Mouse (Mus musculus) cerebellum, adult 2 months (tissue): ENCODE results near the gene Gmeb1.

Source experiments
- CTCF ChIP-seq: fragments of 200-500 bp; IDR thresholded peaks from 2 replicates; pipeline ENCODE4 v1.5.1; 2011; ENCODE audit warnings: low read depth, mild to moderate bottlenecking, control low read depth, low read length, moderate library complexity, borderline replicate concordance; ENCODE audit not compliant: insufficient read depth
- POLR2A ChIP-seq: fragments of 200-500 bp; IDR thresholded peaks from 2 replicates; pipeline ENCODE4 v1.6.1; 2011; ENCODE audit warnings: low read length, control low read depth, borderline replicate concordance; ENCODE audit not compliant: insufficient read depth

DNA sequence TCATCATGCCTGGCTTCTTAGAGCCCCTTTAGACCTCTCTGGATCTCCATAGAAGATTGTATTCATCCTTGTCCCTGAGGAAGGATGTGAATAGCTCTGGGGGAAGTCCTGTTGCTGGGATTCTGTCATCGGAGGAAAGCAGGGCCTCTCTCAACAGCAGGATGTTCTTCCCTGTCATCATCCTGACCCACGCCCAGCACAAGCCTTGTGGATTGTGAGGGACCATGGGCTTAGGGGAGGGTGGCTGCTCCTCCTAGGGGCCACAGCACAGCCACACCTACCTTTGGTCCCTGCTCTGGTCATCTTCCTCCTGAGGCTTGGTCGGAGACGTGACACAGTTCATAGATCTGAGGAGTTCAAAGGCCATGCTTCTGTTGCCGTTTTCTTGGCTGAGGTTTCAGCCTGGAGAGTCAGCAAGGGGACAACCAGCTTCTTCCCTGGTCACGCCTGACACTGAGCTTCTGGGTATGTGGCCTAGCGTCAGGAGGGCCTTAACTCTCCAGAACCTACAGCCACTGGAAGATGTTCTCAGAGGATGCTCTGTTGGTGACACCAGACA is 32.4 kb upstream of the Gmeb1 start:
- no peak for TF ChIP-seq CTCF
- no peak for TF ChIP-seq POLR2A
